Mouse (Mus musculus) urinary bladder, adult 18-20 months (tissue): ENCODE data around the gene Kdm4b.

Source experiments
- DNase-seq, 2 experiments: peaks; one replicate each; pipeline ENCODE4 v3.0.0; 2022; ENCODE audit warnings: low spot score in 2 of 2, mixed read lengths in 2 of 2

The Kdm4b gene

DNA sequence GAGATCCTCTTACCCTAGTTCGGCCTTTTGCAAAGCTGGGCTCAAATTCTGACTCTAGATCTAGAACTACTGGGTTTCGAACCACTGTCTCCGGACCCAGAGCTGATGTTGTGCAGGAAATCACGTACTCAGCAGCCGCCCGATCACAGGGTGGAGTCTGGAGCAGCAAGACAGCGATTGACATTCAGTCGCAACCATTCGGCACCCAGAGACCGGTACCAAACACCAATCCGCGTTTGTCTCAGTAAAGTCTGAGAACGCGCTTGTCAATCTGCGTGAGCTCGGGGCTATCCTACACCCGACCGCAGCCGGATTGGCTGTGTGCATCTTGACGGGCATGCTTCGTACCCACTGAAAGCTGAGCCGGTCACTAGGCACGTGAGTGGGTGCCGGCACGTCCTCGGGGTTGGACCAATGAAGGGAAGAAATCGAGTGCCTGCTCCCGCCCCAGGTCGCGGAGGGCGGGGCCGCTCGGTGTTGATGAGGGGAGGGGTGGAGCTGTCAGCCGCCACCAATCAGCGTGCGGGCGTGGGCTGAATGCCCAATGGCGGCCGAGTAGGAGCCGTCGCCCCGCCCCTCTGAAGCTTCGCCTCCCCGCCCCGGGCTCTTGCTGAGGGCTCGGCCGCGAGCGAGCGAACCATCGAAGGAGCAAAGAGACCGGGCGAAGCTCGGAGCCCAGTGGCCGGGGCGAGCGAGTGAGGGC lies at the start of gene Kdm4b:
TSS of gene Kdm4b (plus strand) at position 613 of the 703 bp plus-strand sequence.
- DNase-seq: peak; percentile 94 to 99

- DNase-seq: peak; percentile 61 to 91
These were observed 49.0 kb upstream of the Kdm4b start, which contains the start of gene Ticam1 for GRCm38 (mm10) chr17:56276643-56277566. TSS of gene Ticam1 (minus strand) at chr17:56276786.

- DNase-seq: no peak
These were observed 48.3 kb upstream of the Kdm4b start for GRCm38 (mm10) chr17:56277567-56277893.

- no peak for DNase-seq
These were observed 47.5 kb upstream of the Kdm4b start for GRCm38 (mm10) chr17:56278340-56278739.

- no peak for DNase-seq
These were observed 46.2 kb upstream of the Kdm4b start for GRCm38 (mm10) chr17:56279481-56280155.

DNA sequence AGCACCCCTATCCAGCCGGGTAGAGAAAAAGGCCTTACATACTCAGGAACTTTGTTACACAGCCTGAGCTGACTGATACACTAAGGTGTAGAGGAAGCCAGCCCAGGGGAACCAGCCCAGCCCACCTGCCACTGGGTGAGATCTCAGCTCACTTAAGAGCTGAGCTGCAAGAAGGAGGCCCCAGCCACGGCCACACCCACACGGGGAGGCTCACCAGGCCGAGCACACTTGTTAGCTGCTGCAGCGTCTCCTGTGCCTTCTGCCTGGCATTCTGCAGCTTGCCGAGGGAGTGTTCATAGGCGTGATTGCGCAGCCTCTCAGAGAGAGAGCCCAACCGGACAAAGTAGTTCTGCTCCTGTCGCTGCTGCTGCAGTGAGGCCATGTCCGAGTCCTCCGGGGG lies 44.7 kb upstream of the Kdm4b start:
- no peak for DNase-seq

GRCm38 (mm10) chr17:56282802-56283201 lies 43.1 kb upstream of the Kdm4b start:
- no peak for DNase-seq

GRCm38 (mm10) chr17:56283316-56283715 lies 42.5 kb upstream of the Kdm4b start:
- no peak for DNase-seq

DNA sequence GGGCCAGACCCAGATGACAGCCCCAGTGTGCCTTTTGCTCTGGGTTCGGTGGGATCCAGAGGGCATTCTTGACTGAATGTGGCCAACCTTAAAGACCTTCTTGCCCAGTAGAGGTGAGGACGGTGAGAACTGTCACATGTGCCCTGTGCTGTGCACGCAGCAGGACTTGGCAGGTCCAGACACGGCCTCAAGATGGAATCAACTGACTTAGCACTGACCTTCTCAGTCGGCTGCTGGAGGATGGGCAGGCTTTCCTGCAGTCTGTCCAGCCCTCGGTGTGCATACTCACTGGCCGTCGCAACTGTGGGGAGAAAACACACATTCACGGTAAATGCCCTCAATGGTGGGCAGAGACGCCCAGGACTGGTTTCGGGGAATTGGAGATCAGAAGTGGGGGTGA lies 39.9 kb upstream of the Kdm4b start:
- peak in 1 of 2 experiments; percentile 48 for DNase-seq

GRCm38 (mm10) chr17:56287830-56288229 lies 38.0 kb upstream of the Kdm4b start:
- no peak for DNase-seq

DNA sequence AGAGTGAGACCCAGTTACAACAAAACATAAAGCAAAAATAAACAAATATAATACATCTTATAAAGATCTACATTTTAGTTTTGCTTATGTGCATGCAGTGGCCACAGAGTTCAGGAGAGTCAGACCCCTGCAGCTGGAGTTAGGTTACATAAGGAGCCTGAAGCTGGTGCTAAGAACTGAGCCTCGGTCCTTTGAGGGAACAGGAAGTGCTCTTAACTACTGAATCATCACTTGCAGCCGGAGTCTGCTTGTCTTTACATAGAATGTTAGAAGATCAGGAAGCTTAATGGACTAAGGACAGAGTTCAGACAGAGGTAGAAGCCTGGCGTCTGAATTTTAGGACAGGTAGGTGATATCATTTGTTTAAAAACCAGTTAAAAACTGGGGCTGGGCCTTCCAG lies 37.0 kb upstream of the Kdm4b start:
- no peak for DNase-seq

- DNase-seq: peak in 1 of 2 experiments; percentile 59
These were observed 36.2 kb upstream of the Kdm4b start for GRCm38 (mm10) chr17:56289371-56290331.

- peak; percentile 96 to 100 for DNase-seq
These were observed 35.3 kb upstream of the Kdm4b start for GRCm38 (mm10) chr17:56290388-56291170.

DNA sequence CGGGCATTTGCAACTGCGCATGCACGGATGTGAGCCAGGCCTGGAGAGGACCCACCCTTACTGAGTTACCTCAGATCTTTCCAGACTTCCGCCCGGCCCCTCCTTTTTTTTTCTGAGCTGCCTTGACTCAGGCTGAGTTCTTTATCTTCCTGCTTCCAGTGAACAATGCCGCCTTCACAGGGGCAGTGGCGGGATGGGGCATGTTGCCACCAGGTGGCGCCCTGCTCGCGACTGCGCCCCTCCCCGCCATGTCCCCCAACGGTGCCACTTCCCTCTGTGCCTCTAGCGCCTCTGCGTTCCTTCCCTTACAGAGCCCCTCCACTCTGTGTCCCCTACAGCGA lies 34.7 kb upstream of the Kdm4b start:
- DNase-seq: peak; percentile 76 to 92

DNA sequence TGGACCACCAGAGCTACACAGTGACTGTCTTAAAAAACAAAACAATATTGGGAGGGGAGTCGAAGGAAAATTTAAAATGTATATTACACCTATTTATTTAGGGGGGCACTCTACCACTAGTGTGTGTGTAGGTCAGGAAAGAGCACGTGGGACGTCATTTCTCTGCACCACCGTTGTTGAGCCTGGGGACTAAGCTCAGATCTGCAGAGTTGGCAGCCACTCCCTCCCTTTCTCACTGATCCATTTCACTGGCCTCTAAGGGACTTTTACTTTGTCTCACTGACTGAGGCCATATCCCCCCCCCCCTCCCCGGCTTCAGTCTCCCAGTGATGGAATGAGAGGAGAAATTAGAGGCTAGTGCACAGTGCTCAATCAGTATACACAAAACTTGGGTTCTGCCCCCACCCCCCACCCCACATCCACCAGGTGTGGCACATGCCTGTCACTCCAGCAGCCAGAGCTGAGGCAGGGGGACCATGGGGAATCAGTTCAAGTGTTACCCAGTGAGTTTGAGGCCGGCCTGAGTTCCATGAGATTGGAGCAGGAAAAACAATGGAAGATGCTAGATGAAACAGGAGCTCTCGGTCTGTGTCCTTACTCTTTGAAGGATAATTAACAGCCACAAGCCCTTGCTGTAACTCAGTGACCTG lies 33.9 kb upstream of the Kdm4b start:
- DNase-seq: no peak

GRCm38 (mm10) chr17:56292531-56293222 lies 33.2 kb upstream of the Kdm4b start, which contains the start of gene Plin3:
TSS of gene Plin3 (minus strand) at chr17:56292873.
- no peak for DNase-seq

- no peak for DNase-seq
These were observed 32.6 kb upstream of the Kdm4b start for GRCm38 (mm10) chr17:56293291-56293690.

DNA sequence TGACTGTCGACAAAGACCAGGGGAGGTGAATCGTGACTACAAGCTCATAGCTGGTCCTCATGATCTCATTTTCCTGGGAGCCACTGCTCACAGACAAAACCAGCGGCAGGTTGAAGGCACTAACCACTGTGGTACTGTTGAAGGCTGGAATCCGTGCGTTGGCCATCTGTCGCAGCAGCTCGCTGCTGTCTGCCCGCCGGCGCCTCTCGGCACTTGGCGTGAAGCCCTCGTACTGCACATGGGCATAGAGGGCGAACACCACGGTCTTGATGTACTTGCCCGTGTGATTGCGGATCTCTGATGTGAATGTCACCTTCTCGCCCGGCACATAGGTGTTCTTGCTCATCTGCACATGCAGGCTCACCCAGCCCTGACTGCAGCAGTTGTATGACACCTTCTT lies 31.6 kb upstream of the Kdm4b start:
- DNase-seq: no peak

DNA sequence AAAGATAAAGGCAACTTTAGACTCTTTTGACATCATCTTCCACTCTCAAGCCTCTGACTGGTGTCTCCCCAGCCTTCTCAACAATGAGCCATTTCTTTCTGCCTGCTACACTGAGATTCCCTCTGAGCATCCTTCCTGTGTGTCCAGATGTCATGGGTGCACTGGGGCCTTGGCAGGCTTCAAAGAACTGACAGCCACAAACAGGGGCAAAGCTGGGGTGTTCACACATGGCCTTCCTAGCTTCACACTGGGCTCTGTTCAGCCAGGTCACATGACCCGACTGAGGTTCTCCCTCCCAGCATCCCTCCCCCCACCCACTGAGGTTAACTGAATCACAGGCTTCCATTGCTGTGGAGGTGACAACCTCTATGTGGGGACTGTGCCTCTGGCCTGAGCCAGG lies 29.7 kb upstream of the Kdm4b start:
- no peak for DNase-seq
